Mouse (Mus musculus) heart, adult 2 months (tissue): ENCODE results near the gene Socs5.

Experiments used
- CTCF ChIP-seq: fragments of 200-600 bp; IDR thresholded peaks from 2 replicates; pipeline ENCODE4 v1.8.1; 2022; ENCODE audit warnings: antibody characterized with exemption, mild to moderate bottlenecking, moderate library complexity
- POLR2A ChIP-seq: fragments of 200-500 bp; IDR thresholded peaks from 2 replicates; pipeline ENCODE4 v1.6.1; 2011; ENCODE audit warnings: mild to moderate bottlenecking, low read depth, low read length, control low read depth; ENCODE audit not compliant: insufficient read depth

DNA sequence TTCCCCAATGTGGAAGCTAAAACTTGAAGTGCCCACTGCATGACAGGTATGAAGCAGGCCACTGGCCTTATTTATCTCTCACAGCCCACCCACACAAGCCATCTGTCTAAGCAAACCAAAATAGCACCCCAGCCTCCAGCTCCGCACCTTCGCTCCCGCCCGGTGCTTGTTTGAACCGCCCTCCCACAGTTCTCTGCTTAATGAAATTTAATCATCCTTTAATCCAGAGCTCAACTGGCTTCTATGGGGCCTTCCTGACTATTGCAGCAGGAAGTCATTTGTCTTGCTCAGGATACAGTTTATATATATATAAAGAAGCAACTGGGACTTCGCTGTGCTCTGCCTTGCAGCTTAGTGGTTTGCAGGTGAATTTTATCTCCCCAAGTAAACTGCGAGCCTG is 44.0 kb upstream of the Socs5 start:
- TF ChIP-seq CTCF = no peak
- TF ChIP-seq POLR2A = no peak
